Mouse (Mus musculus) heart, adult 2 months (tissue): Measurements from ENCODE around the gene Ifitm1.

Source experiments
- CTCF ChIP-seq: fragments of 200-600 bp; IDR thresholded peaks from 2 replicates; pipeline ENCODE4 v1.8.1; 2022; ENCODE audit warnings: antibody characterized with exemption, mild to moderate bottlenecking, moderate library complexity
- EP300 ChIP-seq: fragments of 200-500 bp; IDR thresholded peaks from 2 replicates; pipeline ENCODE4 v1.6.1; 2011; ENCODE audit warnings: low read depth, low read length, control low read depth; ENCODE audit not compliant: insufficient read depth
- POLR2A ChIP-seq: fragments of 200-500 bp; IDR thresholded peaks from 2 replicates; pipeline ENCODE4 v1.6.1; 2011; ENCODE audit warnings: mild to moderate bottlenecking, low read depth, low read length, control low read depth; ENCODE audit not compliant: insufficient read depth

DNA sequence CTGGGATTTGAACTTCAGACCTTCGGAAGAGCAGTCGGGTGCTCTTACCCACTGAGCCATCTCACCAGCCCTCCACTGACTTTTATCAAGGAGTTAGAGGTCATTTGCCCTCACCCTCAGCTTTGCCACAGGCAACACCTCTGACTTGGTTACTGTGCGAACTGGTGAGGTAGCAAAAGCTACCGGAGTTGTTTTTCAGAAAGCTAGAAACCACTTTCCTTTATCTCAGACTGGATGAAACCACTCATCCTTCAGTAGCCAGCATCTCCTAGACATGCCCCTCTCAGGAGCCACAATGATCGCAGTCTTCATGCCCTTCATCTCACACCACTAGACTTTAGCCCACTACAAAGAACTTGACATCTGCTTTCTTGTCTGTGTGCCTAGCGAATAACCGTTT is 15.9 kb downstream of the Ifitm1 start:
- TF ChIP-seq EP300 (no peak), POLR2A (no peak), CTCF (no peak)
